Mouse (Mus musculus): Measurements from ENCODE around the gene Atf6. TPM values are rescaled to one million over a fixed set of nuclear protein-coding genes. Genes with fewer than 3 reads are reported as not detected.

The Atf6 gene
- polyA plus RNA-seq, 1 experiment, result not detected

DNA sequence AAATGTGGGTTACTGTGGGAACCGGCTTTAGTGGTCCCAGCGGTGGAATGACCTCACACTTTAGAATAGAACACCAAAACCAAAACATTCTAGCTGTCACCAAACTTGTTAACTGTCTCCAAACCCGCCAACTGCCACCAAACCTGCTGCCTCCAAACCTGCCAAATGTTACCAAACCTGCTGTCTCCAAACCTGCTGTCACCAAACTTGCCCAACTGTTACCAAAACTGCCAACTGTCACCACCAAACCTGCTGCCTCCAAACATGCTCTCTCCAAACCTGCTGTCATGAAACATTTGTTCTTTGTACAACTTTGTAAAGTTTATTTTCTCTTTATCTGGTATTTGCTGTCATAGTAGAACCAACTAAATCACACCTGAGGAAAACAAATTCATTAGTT lies 132.7 kb downstream of the Atf6 start:
- H3K27ac ChIP-seq (ENCODE audit: insufficient read depth, low read depth, low read length), result no peak overlapping the region
- 87% methylated on average over 3 of the region's 3 CpGs for WGBS
- H3K4me3 ChIP-seq (ENCODE audit: insufficient read depth, low read depth, low read length), result no peak overlapping the region
- H3K4me1 ChIP-seq (ENCODE audit: control insufficient read depth, insufficient read depth, low read length), result peaks cover 5% of the 10 kb centered on the region
- TF ChIP-seq POLR2A (IDR thresholded peaks at IDR 0.05; ENCODE audit: insufficient read depth, low read depth, low read length) (no peak), CTCF (IDR thresholded peaks at IDR 0.05; ENCODE audit: insufficient read depth, low read depth, low read length) (no peak)

GRCm38 (mm10) chr1:170732596-170732890 lies 135.0 kb downstream of the Atf6 start:
- TF ChIP-seq POLR2A (IDR thresholded peaks at IDR 0.05; ENCODE audit: insufficient read depth, low read depth, low read length) (no peak), CTCF (IDR thresholded peaks at IDR 0.05; ENCODE audit: insufficient read depth, low read depth, low read length) (no peak)
- Histone ChIP-seq H3K4me3 (ENCODE audit: insufficient read depth, low read depth, low read length) (no peak overlapping the region), H3K4me1 (ENCODE audit: control insufficient read depth, insufficient read depth, low read length) (peaks cover 5% of the 10 kb centered on the region), H3K27ac (ENCODE audit: insufficient read depth, low read depth, low read length) (peak overlapping the region; percentile 70; the same call in 1 of the 2 replicates)
- 63% methylated on average over 2 of the region's 2 CpGs for WGBS

DNA sequence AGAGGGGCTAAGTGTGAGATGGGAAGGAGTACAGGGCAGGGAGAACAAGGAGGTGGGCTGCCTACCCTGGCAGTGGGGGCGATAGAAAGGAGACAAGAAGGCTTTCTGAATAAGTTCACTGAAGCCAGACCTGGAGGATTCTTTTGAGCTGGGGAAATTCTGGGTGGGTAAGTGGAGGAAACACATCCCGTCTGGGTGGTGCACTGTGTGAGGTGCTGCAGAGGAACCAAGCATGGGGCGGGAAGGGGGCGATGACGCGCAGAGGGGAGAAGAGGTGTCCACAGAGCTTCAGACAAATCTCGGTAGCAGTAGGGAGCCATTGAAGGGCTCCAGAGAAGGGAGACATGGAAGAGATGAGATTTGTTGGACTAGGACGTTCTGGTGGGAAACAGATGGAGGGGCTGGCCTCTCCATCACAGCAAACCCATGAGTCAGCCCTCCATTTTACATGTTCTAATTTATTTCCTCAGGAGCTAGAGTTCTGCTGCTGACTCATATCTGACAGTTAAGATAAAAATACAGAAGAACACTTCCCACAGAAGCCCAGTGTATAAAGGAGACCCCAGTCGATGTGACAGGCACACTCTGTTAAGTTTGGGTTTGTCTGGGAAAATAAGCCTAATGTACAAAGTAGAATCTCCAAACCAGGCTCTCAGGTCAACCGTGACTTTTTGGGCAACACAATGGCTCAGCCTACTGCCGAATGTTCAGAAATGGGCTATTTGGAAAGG lies 135.5 kb downstream of the Atf6 start:
- TF ChIP-seq POLR2A (IDR thresholded peaks at IDR 0.05; ENCODE audit: insufficient read depth, low read depth, low read length), result no peak
- TF ChIP-seq CTCF (IDR thresholded peaks at IDR 0.05; ENCODE audit: insufficient read depth, low read depth, low read length), result no peak
- 63% methylated on average over 11 of the region's 11 CpGs for WGBS
- Histone ChIP-seq H3K4me1 (ENCODE audit: control insufficient read depth, insufficient read depth, low read length) (peaks cover 5% of the 10 kb centered on the region), H3K4me3 (ENCODE audit: insufficient read depth, low read depth, low read length) (no peak overlapping the region), H3K27ac (ENCODE audit: insufficient read depth, low read depth, low read length) (peak overlapping the region; percentile 70)

GRCm38 (mm10) chr1:170729267-170729962 lies 138.2 kb downstream of the Atf6 start:
- Histone ChIP-seq H3K4me3 (ENCODE audit: insufficient read depth, low read depth, low read length) (no peak overlapping the region), H3K4me1 (ENCODE audit: control insufficient read depth, insufficient read depth, low read length) (peaks cover 5% of the 10 kb centered on the region), H3K27ac (ENCODE audit: insufficient read depth, low read depth, low read length) (no peak overlapping the region)
- 88% methylated on average over 8 of the region's 8 CpGs for WGBS
- TF ChIP-seq POLR2A (IDR thresholded peaks at IDR 0.05; ENCODE audit: insufficient read depth, low read depth, low read length) (no peak), CTCF (IDR thresholded peaks at IDR 0.05; ENCODE audit: insufficient read depth, low read depth, low read length) (no peak)

- 84% methylated on average over 6 of the region's 6 CpGs for WGBS
- TF ChIP-seq CTCF (IDR thresholded peaks at IDR 0.05; ENCODE audit: insufficient read depth, low read depth, low read length) (no peak), POLR2A (IDR thresholded peaks at IDR 0.05; ENCODE audit: insufficient read depth, low read depth, low read length) (no peak)
Observed at GRCm38 (mm10) chr1:170728524-170728923, 139.0 kb downstream of the Atf6 start.

DNA sequence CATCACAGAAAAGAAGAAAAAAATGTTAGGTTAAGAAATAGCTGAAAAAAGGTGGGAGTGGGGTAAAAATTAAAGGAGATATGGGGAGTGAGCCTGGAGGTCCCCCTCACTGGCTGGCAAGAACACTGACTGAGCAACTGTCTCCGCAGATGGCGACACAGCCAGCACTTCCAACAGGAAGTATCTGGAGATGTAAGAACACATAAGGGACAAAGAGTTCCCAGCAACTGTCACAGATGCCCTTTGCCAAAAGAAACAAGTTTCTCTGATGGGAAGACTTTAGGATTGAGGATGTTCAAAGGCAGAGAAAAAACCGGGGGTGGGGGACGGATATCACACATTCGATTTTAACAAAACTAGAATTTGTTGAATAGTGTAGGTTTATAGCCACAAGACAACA lies 146.0 kb downstream of the Atf6 start:
- WGBS, result 87% methylated on average over 5 of the region's 5 CpGs
- no peak for TF ChIP-seq POLR2A (IDR thresholded peaks at IDR 0.05; ENCODE audit: insufficient read depth, low read depth, low read length)
- no peak for TF ChIP-seq CTCF (IDR thresholded peaks at IDR 0.05; ENCODE audit: insufficient read depth, low read depth, low read length)

More at GRCm38 (mm10) chr1:170728524-170728923, 139.0 kb downstream of the Atf6 start:
- H3K4me1 ChIP-seq (ENCODE audit: control insufficient read depth, insufficient read depth, low read length), result peaks cover 5% of the 10 kb centered on the region
- no peak overlapping the region for H3K4me3 ChIP-seq (ENCODE audit: insufficient read depth, low read depth, low read length)
- no peak overlapping the region for H3K27ac ChIP-seq (ENCODE audit: insufficient read depth, low read depth, low read length)

DNA sequence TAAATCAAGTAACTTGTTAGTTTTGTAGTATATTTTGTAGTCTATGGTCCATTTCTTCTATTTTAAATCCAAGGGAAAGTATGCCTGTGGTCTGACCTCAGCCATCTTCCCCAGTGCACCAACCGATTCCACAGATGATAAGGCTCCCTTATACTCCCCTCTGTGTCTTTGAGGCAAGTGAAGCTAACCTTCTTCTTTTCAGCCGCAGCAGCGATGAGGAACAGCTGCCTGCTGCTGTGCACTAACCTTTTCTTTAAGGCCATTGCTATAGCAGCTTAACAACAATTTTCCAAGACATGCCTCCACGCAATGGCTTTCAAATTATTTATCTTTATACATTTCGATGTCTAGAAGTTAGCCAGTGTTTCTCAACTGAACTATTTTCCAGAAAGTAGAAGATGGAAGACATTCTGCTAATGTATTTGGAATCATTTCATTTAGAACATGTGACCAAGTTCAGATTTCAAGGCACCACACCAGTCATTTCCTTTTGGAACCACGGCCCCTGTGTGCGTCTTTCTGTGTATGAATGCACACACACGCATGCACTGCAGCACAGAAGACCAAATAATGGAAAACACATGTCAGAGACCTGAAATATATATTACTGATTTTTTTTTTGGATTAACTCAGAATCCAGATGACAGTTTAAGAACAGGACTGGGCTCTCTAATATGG lies 149.3 kb downstream of the Atf6 start:
- TF ChIP-seq POLR2A (IDR thresholded peaks at IDR 0.05; ENCODE audit: insufficient read depth, low read depth, low read length) (no peak), CTCF (IDR thresholded peaks at IDR 0.05; ENCODE audit: insufficient read depth, low read depth, low read length) (no peak)
- no peaks in the 10 kb centered on the region for H3K4me1 ChIP-seq (ENCODE audit: control insufficient read depth, insufficient read depth, low read length)
- H3K4me3 ChIP-seq (ENCODE audit: insufficient read depth, low read depth, low read length), result no peak overlapping the region
- H3K27ac ChIP-seq (ENCODE audit: insufficient read depth, low read depth, low read length), result no peak overlapping the region
- 92% methylated on average over 8 of the region's 8 CpGs for WGBS

More for the DNA sequence above, 146.0 kb downstream of the Atf6 start:
- Histone ChIP-seq H3K27ac (ENCODE audit: insufficient read depth, low read depth, low read length) (no peak overlapping the region), H3K4me3 (ENCODE audit: insufficient read depth, low read depth, low read length) (no peak overlapping the region), H3K4me1 (ENCODE audit: control insufficient read depth, insufficient read depth, low read length) (no peaks in the 10 kb centered on the region)

- TF ChIP-seq CTCF (IDR thresholded peaks at IDR 0.05; ENCODE audit: insufficient read depth, low read depth, low read length) (no peak), POLR2A (IDR thresholded peaks at IDR 0.05; ENCODE audit: insufficient read depth, low read depth, low read length) (no peak)
- Histone ChIP-seq H3K4me1 (ENCODE audit: control insufficient read depth, insufficient read depth, low read length) (no peaks in the 10 kb centered on the region), H3K27ac (ENCODE audit: insufficient read depth, low read depth, low read length) (no peak overlapping the region), H3K4me3 (ENCODE audit: insufficient read depth, low read depth, low read length) (no peak overlapping the region)
- WGBS, result 86% methylated on average over 3 of the region's 3 CpGs
Observed at GRCm38 (mm10) chr1:170717241-170717828, 150.2 kb downstream of the Atf6 start.

Data from olfactory bulb, adult 2 months (tissue).